Mouse (Mus musculus): ENCODE measurements around the gene Ap1g2.

Ap1g2 gene
- long read RNA-seq, experiment 1, partial matches to known transcripts: 2 of 6 reads
- long read RNA-seq, experiment 1, other reads (novel, unspliced or antisense): 1 of 6 reads
- long read RNA-seq, experiment 2, partial matches to known transcripts: 1 of 5 reads
- long read RNA-seq, experiment 2, other reads (novel, unspliced or antisense): 0 of 5 reads

DNA sequence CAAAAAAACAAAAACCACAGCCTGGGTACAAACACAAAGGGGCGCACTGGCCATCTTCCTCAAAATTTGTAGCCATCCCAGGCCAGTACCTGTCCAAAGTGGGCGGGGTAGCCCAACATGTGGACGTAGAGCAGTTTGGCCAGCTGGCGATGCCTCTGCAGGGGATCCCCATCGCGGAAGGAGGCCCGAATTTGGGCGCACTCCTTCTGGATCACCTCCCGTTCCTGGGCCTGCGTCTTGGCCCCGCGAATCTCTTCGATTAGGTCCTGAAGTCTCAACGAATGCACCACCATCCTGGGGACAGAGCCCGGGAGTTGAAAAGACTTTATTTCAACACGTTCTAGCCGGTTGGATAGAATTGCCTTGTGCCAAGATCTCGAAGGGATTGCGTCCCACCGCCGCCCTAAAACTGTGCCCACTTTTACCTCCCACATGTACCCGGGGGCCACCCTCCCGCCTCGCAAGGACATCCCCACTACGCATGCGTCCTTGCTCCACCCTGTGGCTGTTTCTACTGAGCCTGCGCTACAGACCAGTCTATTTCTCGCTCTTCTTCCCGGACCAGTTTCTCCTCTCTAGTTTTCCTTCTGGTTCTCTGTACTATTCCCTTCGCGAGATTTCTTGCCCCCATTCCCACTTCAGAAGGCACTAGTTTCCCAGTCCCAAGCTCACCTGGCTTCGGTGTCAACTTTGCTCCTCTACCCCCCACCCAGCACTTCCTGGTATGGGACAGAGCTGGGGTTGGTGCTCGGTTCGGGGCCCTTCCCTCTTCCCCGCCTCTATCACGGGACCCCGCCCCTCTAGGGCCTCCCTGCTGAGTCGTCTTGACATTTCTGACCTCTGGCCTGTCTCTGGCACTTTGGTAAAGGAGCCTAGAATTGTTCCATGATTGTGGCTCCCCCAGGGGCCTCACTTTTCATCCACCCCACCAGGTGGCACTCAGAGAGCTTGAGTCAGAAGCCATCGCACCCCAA is at the start of gene Ap1g2:
Gene Ap1g2 (minus strand): TSS at position 758 of the 974 bp plus-strand sequence.
- intact Hi-C loops (cut with DNase I): no loop called here

DNA sequence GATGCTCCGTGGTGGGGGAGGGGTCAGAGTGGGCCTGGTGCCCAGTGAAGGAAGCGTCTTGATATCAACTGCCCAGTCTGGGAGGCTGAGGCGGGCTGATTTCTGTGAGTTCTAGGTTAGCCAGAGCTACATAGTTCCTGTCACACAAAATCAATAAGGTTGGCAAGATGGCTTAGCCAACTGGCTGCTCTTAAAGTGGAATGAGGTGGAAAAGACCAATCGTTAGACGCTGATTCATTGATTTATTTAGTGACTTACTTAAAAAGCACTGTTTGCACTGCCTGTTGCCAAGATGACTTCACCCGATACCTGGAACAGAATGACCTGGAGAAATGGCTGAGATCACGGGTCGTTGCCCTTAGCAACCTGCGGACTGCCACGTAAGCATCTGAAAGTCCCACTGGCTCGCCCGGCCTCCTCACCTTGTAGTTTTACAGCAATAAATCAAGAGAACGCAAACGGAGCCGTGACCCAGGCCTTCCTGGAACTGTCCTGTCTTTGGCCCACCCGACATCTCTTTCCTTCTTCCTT is 46.6 kb upstream of the Ap1g2 start:
- intact Hi-C loops (cut with DNase I): no loop called here

DNA sequence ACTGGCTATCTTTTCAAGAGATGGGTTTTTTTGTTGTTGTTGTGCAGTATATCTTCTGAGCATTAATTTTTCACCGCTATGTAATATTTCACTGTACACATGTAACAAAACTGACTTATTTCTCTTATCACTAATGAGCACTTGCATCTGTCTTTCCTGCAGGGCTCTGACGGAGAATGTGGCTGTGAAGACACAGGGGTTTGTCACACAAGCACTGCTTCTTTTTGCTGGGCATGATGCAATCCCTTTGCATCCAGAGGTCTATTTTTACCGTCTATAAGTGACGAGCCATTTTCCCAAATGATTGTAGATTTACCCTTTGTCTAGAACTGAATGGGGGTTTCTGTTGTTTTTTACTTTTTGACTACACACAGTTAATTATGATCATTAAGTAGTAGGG is 45.8 kb upstream of the Ap1g2 start:
- intact Hi-C loops (cut with DNase I): no loop called here

DNA sequence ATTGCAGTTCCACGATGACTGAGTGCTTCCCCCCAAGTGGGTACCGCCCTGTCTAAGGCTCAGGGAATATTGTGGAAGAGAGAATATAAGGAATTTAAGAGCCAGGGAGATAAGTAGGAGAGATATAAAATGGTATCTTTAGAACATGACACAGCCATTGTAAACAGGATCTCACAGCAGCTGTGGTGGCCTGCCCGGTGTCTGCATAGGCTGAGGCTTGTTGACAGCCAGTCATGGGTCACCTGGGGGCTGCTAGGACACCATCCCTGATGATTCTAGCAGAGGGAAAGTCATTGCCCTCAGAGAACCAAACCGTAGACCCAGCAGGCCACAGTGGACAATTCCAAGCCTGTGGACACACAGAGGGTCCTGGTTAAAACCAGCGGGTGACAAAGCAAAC is 44.6 kb upstream of the Ap1g2 start:
- intact Hi-C loops (cut with DNase I): no loop called here

DNA sequence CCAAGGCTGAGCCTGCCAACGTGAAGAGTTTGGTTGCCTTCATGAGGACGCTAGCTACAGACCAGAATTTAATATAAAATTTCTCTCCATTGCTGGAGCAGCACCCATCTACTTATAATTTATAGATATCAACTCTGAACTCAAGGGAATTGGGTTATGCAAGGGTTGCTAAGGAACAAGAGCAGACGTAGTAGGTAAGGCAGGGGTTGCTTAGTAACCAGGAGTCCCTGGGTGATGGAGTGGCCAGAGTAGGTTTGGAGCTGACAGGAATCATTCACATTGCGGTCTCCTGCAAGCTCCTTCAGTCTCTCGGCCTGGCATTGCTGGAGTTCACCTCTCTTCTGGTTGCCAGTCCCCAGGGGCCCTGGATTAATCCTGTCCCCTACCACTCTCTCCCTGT is 42.6 kb upstream of the Ap1g2 start:
- intact Hi-C loops (cut with DNase I): loop anchor here (2.0 to 5.0 kb wide), 2 partner anchors 66 to 288 kb away; no protein-coding TSS in a partner anchor

DNA sequence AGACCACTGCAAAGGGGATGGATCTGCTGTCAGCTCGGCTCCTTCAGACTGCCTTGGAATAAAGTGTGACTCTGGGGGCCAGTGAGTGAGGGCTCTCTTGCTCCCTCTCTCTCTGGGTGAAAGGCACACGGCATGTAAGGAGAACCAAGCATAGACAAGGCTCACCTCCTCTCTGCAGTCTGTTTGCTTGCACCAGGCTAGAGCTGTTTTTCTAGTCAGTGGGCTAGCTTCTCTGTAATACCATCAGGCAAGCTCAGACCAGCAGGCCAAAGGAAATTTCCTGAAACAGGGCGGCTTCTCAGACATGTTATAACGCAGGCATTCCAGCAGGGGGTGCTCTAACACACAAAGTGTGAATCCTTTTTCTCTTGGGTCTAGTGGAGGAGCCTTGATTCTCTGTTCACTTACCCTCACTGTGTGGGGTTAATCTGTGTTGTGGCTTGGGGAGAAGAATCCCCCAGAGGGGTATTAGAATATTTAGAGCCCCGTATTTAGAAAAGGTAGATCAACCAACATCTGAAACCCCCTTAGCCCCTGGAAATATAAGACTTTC is 42.0 kb upstream of the Ap1g2 start:
- intact Hi-C loops (cut with DNase I): loop anchor here (2.0 to 5.0 kb wide), 2 partner anchors 66 to 289 kb away; no protein-coding TSS in a partner anchor

DNA sequence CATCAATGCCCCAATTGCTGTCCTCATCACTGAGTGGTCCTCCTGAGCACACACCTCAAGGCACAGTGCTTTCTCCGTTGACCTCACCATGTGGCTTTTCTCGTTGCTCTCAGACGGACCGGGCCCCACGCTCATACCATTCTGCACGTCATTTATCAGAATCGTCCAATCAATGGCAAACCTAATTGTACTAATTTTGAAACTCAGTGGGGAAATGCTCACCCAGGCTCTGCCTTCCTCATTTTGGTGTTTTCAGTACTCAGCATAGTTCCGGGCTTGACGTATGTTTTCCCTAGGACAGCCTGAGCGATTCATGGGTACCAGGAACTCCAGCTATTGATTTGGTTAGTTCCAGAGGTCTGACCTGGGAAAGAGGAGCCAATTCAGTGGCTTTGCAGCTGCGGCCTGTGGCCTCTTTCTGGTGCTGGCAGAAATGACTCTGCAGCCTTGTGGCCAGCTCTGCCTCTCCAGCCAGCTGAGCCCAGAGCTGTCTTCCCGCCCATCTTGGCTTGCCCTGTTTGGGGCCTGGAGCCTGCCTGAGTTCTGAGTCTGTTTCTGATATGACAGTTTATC is 40.5 kb upstream of the Ap1g2 start:
- intact Hi-C loops (cut with DNase I): loop anchor here (5.0 kb wide), 1 partner anchor 290 kb away; no protein-coding TSS in a partner anchor

DNA sequence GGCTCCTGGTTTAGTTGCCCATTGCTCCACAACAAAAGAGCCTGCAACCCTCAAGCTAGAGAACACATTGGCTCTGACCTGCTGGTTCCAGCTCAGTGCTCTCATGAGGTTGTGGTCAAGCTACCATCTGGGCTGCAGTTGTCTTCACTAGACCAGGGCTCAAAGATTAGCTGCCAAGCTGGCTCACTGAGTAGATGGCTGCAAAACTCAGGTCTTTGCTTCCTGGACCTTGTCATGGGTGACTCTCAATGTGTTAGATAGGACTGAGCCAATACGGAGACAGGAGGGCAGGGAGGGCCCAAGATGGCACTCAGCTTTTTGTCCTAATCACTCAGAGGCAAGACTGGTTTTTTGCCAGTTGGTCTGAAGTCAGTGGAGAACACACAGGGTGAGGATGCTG is 39.9 kb upstream of the Ap1g2 start:
- intact Hi-C loops (cut with DNase I): loop anchor here (5.0 kb wide), 1 partner anchor 291 kb away; no protein-coding TSS in a partner anchor

DNA sequence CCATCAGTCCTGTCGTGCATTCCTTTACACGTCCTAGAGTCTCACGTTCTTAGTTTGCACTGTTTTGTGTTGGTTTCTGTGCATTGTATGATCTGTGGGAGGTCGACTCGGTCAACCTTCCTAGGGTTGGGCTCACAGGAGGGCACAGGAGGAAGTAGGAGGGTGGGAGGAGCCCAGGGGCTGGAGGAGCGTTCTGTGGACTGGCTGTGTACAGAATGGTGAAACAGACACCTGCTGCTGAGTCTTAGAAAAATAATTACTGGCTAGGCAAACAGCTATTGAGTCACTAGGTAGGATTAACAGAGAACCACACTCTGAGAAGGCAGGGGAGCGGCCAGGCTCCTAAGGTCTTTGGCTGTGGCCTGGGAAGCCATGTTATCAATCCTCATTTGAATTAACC is 32.9 kb upstream of the Ap1g2 start:
- intact Hi-C loops (cut with DNase I): no loop called here

DNA sequence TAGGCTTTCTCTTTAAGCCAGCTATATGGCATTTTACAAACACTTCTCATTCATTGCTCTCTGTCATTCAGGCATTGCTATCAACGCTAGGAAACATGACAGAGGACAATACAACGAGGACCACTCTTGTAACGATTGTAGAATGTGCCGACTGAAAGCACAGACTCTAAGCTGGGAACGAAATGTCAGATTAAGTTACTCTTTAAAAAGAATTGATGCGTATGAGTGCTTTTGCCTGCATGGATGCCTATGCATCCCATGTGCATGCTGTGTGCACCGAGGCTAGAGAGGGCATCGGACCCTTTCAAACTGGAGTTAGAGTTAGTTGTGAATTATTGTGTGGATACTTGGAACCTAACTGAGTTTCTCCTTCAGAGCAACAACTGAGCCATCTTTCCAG is 29.3 kb upstream of the Ap1g2 start:
- intact Hi-C loops (cut with DNase I): no loop called here

DNA sequence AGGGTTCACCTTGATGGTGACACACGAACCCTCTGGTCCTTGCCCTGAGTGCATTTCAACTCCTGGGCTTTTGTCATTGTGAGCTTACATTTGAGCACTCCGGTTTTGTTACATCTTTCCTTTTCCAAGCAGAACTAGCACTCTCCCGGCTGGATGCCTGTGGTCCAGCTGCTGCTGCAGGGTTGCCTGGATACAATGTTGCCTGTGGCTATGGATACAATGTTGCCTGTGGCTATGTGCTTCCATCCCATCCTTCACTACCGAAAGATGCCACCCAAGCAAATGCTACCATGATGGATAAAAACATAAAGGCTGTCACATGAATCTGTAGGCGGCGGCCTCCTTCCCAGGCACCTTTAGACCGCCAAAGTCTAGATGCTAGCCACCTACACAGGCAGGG is 20.1 kb upstream of the Ap1g2 start:
- intact Hi-C loops (cut with DNase I): no loop called here

DNA sequence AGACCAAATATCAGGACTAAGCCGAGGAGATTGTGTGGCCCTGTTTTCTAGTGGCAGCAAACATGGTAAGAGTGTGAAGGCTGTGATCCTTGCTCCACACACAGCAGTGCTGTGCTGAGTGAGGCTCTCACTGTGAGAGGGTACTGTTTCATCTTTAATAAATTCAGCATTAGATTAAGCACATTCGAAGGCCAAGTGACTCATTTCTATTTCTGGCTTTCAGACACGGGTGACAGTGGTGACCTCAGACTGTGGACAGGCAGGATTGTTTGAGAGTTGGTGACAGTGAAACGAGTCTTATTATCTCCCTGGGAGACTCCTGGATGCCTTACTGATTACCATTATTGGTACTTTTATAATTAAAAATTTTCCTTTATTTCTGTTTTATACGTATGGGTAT is 19.3 kb upstream of the Ap1g2 start:
- intact Hi-C loops (cut with DNase I): no loop called here

DNA sequence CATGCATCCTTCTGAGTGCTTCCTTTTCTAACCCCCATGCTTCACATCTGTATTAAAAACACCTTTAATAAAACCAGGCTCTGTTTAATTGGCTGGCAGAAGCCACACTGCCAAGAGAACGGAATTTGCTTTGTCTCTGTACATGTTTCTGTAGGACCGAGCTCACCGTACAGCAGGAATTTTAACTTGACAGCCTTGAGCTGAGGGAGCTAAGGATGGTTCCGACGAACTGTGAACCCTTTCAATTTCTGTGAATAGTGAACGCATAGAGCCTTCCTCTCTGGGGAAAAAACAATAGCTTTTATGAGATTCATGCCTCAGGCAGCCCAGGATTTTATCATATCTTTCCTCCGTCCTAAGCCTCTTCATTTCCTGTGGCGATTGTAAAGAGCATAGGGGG is 16.0 kb upstream of the Ap1g2 start:
- intact Hi-C loops (cut with DNase I): loop anchor here (2.0 kb wide), 1 partner anchor 38 kb away; no protein-coding TSS in a partner anchor

DNA sequence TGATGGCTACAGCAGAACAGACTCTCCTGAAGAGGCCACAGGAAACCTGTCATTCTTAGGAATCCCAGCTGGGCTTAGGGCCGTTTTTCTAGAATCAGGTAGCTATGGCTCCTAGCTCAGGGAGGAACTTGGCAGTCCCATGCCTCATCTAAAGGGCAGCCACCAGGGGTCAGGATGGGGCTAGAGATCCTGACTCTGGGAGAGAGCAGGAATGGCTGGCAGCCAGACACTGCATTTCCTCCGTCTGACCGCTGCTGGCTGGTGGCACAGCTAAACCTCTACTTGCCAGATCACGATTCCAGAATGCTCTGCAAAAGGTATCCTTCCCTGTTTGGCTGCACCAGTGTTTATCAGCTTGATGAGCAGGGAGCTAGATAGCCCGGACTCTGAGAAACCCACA is 15.6 kb upstream of the Ap1g2 start:
- intact Hi-C loops (cut with DNase I): loop anchor here (2.0 kb wide), 1 partner anchor 39 kb away; no protein-coding TSS in a partner anchor

DNA sequence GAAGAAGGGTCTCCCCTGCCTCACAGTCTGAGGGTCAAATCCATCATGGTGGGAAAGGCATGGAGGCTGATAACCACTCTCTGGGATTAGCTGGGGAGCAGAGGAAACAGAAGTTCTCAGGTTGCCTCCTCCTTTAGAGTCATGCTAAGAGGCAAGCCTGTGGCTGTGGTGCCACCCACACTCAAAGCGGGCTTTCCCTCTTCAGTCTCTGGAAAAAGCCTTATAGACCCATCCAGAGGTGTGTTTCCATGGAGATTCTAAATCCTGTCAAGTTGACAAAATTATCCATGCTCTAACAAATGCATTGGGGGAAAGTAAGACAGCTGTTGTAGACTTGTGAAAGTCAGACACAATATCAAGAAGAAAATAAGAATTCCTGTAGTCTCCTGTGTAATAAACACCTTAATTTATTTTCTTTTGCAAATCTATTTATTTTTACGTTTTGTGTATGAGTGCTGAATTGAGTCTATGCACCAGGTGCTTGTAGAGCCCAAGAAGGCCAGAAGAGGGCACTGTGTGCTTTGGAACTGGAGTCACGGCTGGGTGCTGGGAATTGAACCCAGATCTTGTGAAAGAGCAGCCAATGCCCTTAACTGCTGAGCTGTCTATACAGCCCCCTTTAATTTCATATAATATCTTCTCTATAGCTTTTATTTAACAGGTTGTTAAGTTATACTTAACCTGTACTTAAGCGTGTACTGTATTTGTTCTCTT is 13.2 kb upstream of the Ap1g2 start:
- intact Hi-C loops (cut with DNase I): no loop called here

DNA sequence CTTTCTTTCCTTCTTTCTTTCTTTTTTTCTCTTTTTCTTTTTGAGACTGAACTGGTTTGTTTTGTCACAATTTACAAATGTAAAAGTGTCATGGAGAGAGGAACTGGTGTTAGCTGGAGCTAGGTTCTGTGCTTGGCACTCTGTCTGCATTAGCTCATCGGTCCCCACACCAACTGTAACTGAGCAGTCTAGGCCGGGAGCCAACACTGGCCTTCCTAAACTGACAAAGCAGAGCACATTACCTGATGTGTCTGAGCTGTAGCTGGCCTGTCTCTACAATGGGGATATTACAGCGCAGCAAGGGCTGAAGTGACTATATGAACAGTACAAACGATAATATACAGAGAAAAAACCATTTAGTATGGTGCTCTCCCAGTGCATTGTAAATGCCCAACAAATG is 12.5 kb upstream of the Ap1g2 start:
- intact Hi-C loops (cut with DNase I): no loop called here

DNA sequence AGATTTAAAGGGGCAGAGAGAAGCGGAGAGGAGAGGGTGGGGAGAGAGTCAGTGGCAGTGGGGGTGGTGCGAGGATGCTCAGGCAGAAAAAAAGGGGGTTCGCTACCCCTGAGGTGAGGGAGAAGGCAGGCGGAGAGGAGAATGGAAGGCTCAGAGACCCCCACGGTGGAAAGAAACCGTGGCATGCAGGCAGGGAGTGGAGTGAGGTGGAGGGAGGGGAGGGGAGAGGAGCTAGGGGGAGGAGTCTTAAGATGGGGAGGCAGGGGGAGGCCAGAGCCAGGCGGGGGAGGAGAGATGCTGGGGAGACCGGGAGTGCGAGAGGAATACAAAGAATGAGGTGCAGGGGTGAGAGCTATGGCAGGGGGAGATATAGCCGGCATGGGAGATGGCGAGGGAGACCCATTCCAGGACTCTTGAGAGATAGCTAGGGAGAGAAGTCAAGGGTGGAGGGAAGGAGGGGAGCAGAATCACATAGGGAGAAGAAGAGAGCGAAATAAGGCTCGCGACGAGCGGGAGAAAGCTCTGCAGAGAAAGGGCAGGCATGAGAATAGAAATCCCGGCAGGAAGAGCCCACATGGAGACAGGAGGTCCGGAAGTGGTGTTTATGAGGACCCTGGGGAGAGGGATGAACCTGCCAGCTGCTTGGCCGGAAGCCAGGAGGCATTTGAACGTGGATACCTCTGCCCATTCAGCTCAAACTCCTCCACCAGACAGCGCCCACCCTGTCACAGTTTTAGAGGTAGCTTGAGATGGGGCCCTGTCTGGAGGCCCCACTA is 10.2 kb upstream of the Ap1g2 start, which contains the start of gene Jph4:
Gene Jph4 (minus strand): TSS at position 511 of the 776 bp plus-strand sequence.
- intact Hi-C loops (cut with DNase I): no loop called here

DNA sequence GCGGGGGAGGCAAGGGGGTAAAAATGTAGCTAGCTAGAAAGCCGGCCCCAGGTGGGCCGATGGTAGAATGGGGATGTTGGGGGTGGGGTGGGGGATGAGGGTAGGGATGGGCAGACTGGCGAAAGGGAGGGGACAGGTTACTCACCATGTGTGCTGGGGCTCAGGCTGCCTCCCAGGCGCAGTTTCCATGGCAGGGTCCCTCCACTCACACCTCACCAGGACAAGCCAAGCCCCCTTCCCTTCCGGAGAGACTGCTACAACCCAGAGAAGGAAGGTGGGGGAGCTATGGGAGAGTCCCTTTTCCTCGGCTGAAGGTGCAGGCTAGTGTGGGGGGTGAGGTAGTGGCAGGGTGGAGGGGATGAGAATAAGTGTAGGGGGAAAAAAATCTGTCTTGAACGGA is 9.5 kb upstream of the Ap1g2 start:
- intact Hi-C loops (cut with DNase I): no loop called here

DNA sequence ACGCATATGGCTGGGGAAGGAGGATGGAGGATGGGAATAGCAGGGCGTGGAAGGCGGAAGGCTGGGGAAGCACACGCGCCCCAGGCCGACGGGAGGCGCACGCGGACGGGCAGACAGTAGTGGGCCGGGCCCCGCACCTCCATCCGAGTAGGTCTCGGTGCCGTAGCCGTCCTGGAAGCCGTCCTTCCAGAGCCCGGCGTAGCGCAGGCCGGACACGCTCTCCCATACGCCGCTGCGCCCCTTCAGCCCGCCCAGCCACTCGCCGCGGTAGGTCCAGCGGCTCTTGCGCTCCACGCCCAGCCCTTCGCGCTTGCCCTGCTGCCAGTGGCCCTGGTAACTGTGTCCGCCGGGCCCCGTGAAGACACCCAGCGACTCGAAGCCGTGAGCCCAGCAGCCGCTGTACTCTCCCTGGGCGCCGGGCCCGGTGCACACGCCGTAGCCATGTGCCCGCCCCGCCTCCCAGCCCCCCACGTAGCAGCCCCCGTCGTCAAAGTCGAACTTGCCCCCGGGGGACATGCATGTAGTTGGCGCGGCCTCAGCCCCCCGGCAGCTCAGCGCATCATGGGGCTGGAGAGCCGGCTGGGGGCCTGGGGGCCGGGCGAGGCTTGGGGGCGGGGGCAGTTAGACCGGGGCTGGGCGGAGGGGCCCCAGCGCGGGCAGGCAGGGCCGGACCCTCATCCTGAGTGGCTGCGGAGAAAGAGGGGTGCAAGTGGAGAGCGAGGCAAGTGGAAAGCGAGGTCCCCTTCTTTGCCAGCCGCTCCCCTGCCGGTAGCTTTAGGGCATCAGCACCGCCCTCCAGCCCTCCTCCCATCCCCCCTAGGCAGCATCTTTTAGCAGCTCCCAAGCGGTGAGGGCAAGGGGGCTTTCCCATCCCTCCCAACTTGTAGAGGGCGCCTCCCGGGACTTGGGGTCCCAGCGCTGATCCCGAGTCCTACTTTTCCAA is 8.6 kb upstream of the Ap1g2 start:
- intact Hi-C loops (cut with DNase I): no loop called here
